Mouse (Mus musculus): ENCODE data around the gene Grcc10. TPM values are rescaled to one million over a fixed set of nuclear protein-coding genes. Genes with fewer than 3 reads are reported as not detected.

Grcc10 gene
- polyA plus RNA-seq (2015; fragmentation: Nextera tagmentation; extraction: Ambion mirVana): 670 and 677 TPM in 2 replicates

DNA sequence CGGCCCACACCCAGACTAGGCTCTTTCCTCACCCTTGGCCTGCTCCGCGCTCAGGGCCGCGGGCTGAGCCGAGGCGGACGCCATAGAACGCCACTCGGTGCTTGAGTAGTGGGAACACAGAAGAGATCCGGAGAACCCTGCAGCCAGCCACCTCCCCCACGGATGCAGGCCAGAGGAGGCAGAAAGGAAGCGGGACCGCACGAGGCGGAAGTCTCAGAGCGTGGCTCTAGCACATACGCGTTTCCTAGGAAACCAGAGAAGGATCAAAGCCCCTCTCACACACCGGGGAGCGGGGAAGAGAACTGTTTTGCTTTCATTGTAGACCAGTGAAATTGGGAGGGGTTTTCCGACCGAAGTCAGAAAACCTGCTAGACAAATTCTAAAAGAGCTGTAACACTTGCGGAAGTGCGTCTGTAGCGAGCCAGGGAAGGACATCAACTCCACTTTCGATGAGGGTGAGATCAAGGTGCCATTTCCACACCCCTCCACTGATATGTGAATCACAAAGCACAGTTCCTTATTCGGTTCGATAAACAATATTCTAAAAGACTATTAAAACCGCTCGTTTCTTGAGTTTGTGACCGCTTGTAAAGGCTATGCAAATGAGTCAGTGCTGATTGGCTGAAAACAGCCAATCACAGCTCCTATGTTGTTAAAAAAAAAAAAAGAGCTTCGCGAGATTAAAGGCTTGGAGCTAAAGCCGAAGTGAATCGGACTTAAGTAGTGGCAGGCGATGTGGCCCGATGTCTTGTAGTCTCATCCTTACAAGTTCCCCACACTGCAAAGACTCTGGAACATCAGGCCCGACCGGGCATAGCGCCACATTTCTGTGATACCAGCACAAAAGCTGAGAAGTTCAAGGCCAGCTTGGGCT is at the start of gene Grcc10:
Gene Grcc10, minus strand, starts transcription at position 487 of the 874 bp plus-strand sequence.
- Histone ChIP-seq H3K27ac (peak within 1 kb of the TSS; percentile 100), H3K36me3 (peaks cover 30% of the 10 kb centered on the region), H3K4me1 (replicated peaks) (peaks cover 42% of the 10 kb centered on the region), H3K9me3 (no peaks in the 10 kb centered on the region), H3K4me3 (peak within 1 kb of the TSS; percentile 70), H3K4me2 (peak within 1 kb of the TSS; percentile 73), H3K27me3 (no peaks in the 10 kb centered on the region), H3K9ac (peak within 1 kb of the TSS; percentile 96)
- WGBS: under 1% methylated on average over 41 of the region's 41 CpGs
- peak; percentile 79 for ATAC-seq (ENCODE audit: low FRiP score)

DNA sequence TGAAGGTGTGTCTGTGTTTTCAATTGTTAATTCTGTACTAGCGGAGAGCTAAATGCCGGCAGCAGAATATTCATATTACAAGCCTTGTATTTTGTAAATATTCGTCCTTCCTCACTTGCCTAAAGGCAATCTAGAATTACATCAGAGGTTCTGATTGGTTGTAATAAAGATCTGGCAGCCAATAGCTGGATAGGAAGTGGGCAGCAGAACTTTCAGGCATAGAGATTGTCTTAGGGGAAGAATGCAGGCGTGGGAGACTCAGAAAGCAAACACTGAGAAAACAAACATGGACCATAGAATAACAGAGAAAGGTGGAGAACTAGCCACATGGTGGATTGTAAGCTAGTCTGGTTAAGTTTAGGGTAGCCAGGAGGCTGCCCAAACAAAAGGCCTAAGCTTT is 48.9 kb upstream of the Grcc10 start:
- no peak overlapping the region for H3K27ac ChIP-seq
- no peak for ATAC-seq (ENCODE audit: low FRiP score)
- no peaks in the 10 kb centered on the region for H3K9me3 ChIP-seq
- WGBS: 75% methylated on average over 4 of the region's 4 CpGs
- no peak overlapping the region for H3K4me2 ChIP-seq
- H3K36me3 ChIP-seq: no peaks in the 10 kb centered on the region
- H3K4me1 ChIP-seq (replicated peaks): no peaks in the 10 kb centered on the region
- no peak overlapping the region for H3K4me3 ChIP-seq
- H3K27me3 ChIP-seq: no peaks in the 10 kb centered on the region
- H3K9ac ChIP-seq: no peak overlapping the region

DNA sequence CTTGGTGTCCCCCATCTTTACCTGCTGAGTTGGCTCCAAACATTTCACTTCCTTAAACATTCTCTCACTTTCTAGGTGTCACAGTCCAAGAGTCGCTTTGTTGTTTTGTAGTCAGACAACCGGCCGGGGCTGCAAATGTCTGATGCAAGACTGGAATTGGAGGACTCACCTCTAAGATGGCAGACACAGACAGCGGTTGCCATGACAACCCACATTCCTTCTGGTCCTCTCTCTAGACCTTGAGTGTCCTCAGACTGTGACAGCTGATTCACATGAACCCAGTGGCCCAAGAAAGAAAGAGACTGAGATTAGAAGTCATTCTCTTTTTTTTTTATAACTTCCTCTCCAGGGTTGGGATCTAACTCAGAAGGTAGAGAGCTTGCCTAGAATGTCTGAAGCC is 48.3 kb upstream of the Grcc10 start:
- H3K36me3 ChIP-seq: no peaks in the 10 kb centered on the region
- no peak overlapping the region for H3K27ac ChIP-seq
- no peak for ATAC-seq (ENCODE audit: low FRiP score)
- H3K4me3 ChIP-seq: no peak overlapping the region
- 78% methylated on average over 4 of the region's 4 CpGs for WGBS
- no peak overlapping the region for H3K4me2 ChIP-seq
- H3K4me1 ChIP-seq (replicated peaks): no peaks in the 10 kb centered on the region
- H3K9ac ChIP-seq: no peak overlapping the region
- no peaks in the 10 kb centered on the region for H3K27me3 ChIP-seq
- H3K9me3 ChIP-seq: no peaks in the 10 kb centered on the region

DNA sequence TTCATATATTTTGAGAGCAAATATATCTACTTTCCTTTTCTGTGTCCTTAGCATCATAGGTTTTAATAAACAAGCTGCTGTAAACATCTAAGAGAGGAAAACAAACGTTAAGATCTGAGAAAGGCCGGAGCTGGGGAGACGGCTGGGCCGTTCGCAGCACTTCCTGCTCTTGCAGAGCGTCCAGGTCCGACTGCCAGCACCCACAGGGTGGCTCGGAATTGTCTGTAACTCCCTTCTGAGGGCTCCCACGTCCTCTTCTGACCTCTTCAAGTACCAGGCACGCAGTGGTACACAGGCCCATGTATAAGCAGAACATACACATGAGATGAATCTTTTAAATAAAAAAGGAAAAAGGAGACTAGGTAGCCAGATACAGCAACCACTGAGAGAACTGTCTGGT is 46.5 kb upstream of the Grcc10 start:
- H3K27ac ChIP-seq: no peak overlapping the region
- ATAC-seq (ENCODE audit: low FRiP score): no peak

DNA sequence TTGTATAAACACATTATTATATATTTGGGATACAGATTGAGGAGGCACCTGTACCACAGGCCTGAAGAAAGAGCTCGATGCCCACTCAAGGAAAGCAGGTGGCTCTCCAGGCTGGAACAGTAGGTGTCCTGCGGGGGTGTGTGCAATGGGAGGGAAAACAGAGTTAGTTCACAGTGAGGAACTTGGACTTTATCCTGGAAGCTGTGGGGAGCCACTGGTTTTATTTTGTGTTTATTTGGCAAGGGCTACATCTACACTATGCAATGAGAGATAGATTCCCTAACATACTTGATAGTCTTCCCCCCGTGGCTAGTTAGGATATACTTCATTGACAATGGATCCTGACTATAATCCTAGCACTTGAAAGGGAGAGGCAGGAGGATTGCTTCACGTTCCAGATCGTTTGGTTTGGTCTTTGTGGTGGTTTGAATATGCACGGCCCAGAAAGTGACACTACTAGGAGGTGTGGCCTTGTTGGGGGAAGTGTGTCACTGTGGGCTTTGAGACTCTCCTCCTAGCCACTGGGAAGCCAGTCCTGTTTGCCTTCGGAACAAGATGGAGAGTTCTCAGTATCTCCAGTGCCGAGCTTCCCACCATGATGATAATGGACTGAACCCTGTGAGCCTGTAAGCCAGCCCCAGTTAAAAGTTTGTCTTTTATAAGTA is 45.7 kb upstream of the Grcc10 start:
- H3K4me2 ChIP-seq: no peak overlapping the region
- WGBS: 61% methylated on average over 8 of the region's 8 CpGs
- no peak overlapping the region for H3K27ac ChIP-seq
- H3K27me3 ChIP-seq: no peaks in the 10 kb centered on the region
- ATAC-seq (ENCODE audit: low FRiP score): no peak
- no peak overlapping the region for H3K4me3 ChIP-seq
- no peaks in the 10 kb centered on the region for H3K9me3 ChIP-seq
- no peaks in the 10 kb centered on the region for H3K36me3 ChIP-seq
- no peak overlapping the region for H3K9ac ChIP-seq
- H3K4me1 ChIP-seq (replicated peaks): peaks cover 2% of the 10 kb centered on the region; the same call in 1 of the 2 replicates

More for the DNA sequence above, 46.5 kb upstream of the Grcc10 start:
- Histone ChIP-seq H3K4me3 (no peak overlapping the region), H3K9ac (no peak overlapping the region), H3K4me1 (replicated peaks) (no peaks in the 10 kb centered on the region), H3K4me2 (no peak overlapping the region), H3K9me3 (no peaks in the 10 kb centered on the region), H3K27me3 (no peaks in the 10 kb centered on the region), H3K36me3 (no peaks in the 10 kb centered on the region)
- WGBS: 84% methylated on average over 10 of the region's 10 CpGs

DNA sequence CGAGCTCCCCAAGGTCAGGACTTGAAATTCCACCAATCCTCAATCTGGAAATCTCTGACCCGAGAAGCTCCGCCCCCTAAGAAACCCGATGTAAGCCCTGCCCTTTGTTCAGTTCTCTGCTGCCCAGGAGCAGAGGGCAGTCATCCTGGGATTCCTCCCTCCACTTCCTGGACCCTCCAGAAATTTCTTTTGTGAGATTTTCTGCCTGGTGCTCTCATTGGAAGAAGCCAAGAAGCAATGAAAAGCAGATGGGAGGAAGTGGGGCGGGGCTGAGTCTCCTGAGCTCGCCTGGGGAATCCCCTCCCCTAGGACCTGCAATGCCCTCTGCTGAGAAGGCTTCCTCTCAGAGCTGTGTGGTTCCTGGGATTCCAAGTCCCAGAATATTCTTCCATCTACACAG is 41.3 kb upstream of the Grcc10 start:
- H3K36me3 ChIP-seq: no peaks in the 10 kb centered on the region
- peak overlapping the region; percentile 13; the same call in 1 of the 2 replicates for H3K4me2 ChIP-seq
- no peak for ATAC-seq (ENCODE audit: low FRiP score)
- H3K9me3 ChIP-seq: no peaks in the 10 kb centered on the region
- H3K27ac ChIP-seq: no peak overlapping the region
- 24% methylated on average over 6 of the region's 6 CpGs for WGBS
- H3K9ac ChIP-seq: no peak overlapping the region; the same call in 1 of the 2 replicates
- H3K4me3 ChIP-seq: no peak overlapping the region
- peaks cover 20% of the 10 kb centered on the region for H3K27me3 ChIP-seq
- peaks cover 19% of the 10 kb centered on the region for H3K4me1 ChIP-seq (replicated peaks)

DNA sequence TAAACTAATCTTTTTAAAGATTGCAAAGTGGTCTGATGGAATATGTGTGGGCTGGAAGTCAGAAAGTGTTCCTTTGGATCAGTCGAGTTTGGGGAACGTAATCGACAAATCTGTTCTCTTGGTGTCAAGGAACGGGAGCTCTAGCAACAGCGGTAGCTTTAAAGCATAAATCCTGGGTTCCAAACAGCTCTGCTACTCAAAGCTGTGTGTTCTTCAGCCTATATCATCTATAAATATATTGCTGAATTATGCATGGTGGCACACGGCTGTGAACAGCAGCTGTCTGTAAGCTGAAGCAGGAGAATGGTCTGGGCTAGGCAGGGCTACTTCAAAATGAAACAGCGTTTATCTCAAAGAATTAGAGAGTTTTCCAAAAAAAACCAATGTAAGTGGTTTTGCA is 39.7 kb upstream of the Grcc10 start:
- Histone ChIP-seq H3K27me3 (peaks cover 22% of the 10 kb centered on the region), H3K4me2 (no peak overlapping the region), H3K36me3 (no peaks in the 10 kb centered on the region), H3K4me3 (no peak overlapping the region), H3K4me1 (replicated peaks) (peaks cover 19% of the 10 kb centered on the region), H3K27ac (no peak overlapping the region), H3K9me3 (no peaks in the 10 kb centered on the region), H3K9ac (no peak overlapping the region)
- ATAC-seq (ENCODE audit: low FRiP score): no peak
- WGBS: 89% methylated on average over 7 of the region's 7 CpGs

DNA sequence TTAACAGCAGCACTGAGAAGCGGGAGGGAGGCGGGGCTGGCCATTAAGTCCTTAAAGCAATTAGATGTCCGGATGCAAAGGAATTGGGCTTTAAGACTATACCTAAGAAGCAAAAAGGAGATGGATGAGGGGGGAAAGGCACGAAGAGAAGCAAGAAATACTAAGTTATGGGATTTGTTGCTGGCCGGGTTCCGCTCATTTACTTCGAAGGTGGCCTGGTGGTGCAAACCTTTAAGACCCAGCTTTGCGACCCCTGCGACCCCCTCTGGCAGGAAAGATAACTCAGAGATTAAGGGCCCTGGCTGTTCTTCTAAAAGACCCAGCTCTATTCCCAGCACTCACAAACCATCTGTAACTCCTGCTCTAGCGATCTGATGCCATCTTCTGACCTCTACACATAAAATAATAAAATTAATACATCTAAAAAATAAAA is 38.8 kb upstream of the Grcc10 start:
- H3K4me2 ChIP-seq: peak overlapping the region; percentile 62
- peaks cover 19% of the 10 kb centered on the region for H3K4me1 ChIP-seq (replicated peaks)
- peak overlapping the region; percentile 38 for H3K4me3 ChIP-seq
- ATAC-seq (ENCODE audit: low FRiP score): no peak; the same call in 1 of the 2 replicates
- H3K9me3 ChIP-seq: no peaks in the 10 kb centered on the region
- no peak overlapping the region for H3K27ac ChIP-seq
- peak overlapping the region; percentile 61 for H3K9ac ChIP-seq
- WGBS: 3% methylated on average over 10 of the region's 10 CpGs
- H3K36me3 ChIP-seq: no peaks in the 10 kb centered on the region
- H3K27me3 ChIP-seq: peaks cover 22% of the 10 kb centered on the region

DNA sequence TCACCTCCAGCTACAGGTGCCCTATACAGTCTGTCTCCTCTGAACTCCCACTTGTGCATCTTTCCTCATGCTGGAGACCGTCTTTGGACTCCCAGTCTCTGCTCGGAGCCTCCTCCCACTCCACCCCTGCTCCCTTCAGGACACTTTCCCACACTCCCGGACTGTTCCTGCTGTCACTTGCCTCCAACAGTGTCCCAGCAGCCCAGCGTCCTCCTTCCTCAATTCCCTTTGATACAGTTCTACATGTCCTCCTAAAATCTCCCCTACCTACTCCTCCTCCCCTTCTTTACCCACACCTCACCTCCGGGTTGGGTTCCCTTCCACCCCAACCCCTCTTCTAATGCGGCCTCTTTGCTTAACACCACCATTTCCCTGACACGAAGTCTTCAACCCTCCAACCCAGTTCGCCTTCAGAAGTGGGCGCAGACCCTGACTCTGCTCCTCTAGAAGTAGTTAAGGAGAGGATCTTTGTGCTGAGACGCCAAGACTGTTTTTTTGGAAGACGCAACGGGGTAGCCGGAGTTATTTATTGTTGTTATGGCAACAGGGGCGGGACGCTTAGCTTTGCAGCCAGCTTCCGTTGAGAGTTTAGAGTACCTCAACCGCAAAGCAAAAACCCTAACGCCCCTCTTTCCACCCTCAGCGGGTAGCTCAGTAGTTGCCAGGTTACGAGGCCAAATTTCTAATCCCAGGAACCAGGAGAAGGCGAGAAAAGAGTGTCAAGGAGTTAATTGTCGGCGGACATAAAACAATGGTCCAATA is 38.2 kb upstream of the Grcc10 start, which contains the start of gene Lrrc23:
Gene Lrrc23, minus strand, starts transcription at position 506 of the 762 bp plus-strand sequence.
- H3K27me3 ChIP-seq: peaks cover 22% of the 10 kb centered on the region
- peak; percentile 73 for ATAC-seq (ENCODE audit: low FRiP score)
- no peaks in the 10 kb centered on the region for H3K9me3 ChIP-seq
- H3K4me1 ChIP-seq (replicated peaks): peaks cover 19% of the 10 kb centered on the region
- peak within 1 kb of the TSS; percentile 61 for H3K9ac ChIP-seq
- peak within 1 kb of the TSS; percentile 62 for H3K4me2 ChIP-seq
- 0 out of 2 replicates have a peak within 1 kb of the TSS, but pooled peaks have one; percentile 12 for H3K27ac ChIP-seq
- WGBS: 2% methylated on average over 23 of the region's 23 CpGs
- H3K36me3 ChIP-seq: no peaks in the 10 kb centered on the region
- H3K4me3 ChIP-seq: peak within 1 kb of the TSS; percentile 38

DNA sequence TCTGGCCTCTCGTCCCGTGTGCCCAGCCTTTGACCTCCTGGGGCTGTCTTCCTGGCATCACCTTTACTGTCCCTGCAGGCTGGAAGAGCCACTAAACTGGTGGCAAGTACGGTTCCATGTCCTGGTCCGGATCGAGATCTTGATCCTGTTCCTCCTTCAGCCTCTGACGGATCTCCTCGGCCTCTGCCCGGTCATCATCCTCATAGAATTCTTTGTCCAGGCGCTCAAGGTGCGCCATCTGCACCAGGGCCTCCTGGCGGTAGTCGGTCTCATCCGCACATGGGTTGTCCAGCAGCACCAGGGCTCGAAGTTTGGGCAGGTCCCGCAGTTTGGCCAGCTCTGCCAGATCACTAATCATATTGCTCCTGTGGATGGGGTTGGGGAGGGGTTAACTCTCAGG is 29.3 kb upstream of the Grcc10 start:
- Histone ChIP-seq H3K9ac (no peak overlapping the region), H3K36me3 (no peaks in the 10 kb centered on the region), H3K4me3 (no peak overlapping the region), H3K4me2 (no peak overlapping the region), H3K27ac (no peak overlapping the region), H3K4me1 (replicated peaks) (peaks cover 32% of the 10 kb centered on the region), H3K27me3 (peaks cover 15% of the 10 kb centered on the region), H3K9me3 (no peaks in the 10 kb centered on the region)
- WGBS: 91% methylated on average over 15 of the region's 15 CpGs
- ATAC-seq (ENCODE audit: low FRiP score): no peak

DNA sequence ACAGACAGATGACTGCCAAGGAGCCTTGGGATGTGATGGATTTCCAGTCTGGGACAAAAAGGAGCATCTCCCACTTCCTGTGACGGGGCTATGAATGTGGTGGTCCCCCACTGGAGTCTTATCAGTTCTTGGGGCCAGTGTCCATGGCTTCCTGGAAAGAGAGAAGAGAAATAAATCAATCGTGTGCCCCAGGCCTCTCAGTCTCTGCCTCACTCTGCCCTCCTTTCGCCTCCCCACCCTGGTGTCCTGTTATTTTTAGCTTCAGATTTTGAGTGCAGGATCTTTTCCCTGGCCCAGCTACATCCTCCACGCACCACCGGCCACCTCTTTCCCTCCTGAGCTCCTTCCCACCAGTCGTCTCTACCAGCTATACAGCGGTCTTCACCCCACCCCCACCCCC is 28.8 kb upstream of the Grcc10 start:
- Histone ChIP-seq H3K27ac (peak overlapping the region; percentile 77; the same call in 1 of the 2 replicates), H3K27me3 (peaks cover 15% of the 10 kb centered on the region), H3K36me3 (no peaks in the 10 kb centered on the region), H3K9me3 (no peaks in the 10 kb centered on the region), H3K4me1 (replicated peaks) (peaks cover 32% of the 10 kb centered on the region), H3K9ac (peak overlapping the region; percentile 81), H3K4me3 (peak overlapping the region; percentile 55), H3K4me2 (peak overlapping the region; percentile 72)
- no peak for ATAC-seq (ENCODE audit: low FRiP score)
- 65% methylated on average over 7 of the region's 7 CpGs for WGBS

All from hindbrain, embryonic 13.5 days (tissue).